Mouse (Mus musculus): Measurements from ENCODE around the gene 9530068E07Rik.
"Not testable (repeated sequence)": the region's sequence is repeated elsewhere in the genome, so short reads cannot be mapped to it uniquely, and the experiment has no call there.

Gene 9530068E07Rik

GRCm38 (mm10) chr11:52373841-52374240 is 22.4 kb upstream of the 9530068E07Rik start:
- DNase-seq (ENCODE audit: low read depth) = no peak

- DNase-seq (ENCODE audit: low read depth) = peak; percentile 76
Measured at GRCm38 (mm10) chr11:52374340-52374739, 21.9 kb upstream of the 9530068E07Rik start.

- no peak for DNase-seq (ENCODE audit: low read depth)
Measured at GRCm38 (mm10) chr11:52377579-52377978, 18.6 kb upstream of the 9530068E07Rik start.

- no peak for DNase-seq (ENCODE audit: low read depth)
Measured at GRCm38 (mm10) chr11:52379241-52379640, 17.0 kb upstream of the 9530068E07Rik start.

- DNase-seq (ENCODE audit: low read depth) = no peak
Measured at GRCm38 (mm10) chr11:52383741-52384140, 12.5 kb upstream of the 9530068E07Rik start.

GRCm38 (mm10) chr11:52384667-52385066 is 11.6 kb upstream of the 9530068E07Rik start:
- peak; percentile 69 for DNase-seq (ENCODE audit: low read depth)

GRCm38 (mm10) chr11:52386892-52387291 is 9.3 kb upstream of the 9530068E07Rik start:
- DNase-seq (ENCODE audit: low read depth) = no peak

GRCm38 (mm10) chr11:52388150-52388549 is 8.1 kb upstream of the 9530068E07Rik start:
- DNase-seq (ENCODE audit: low read depth) = no peak

GRCm38 (mm10) chr11:52388979-52389378 is 7.2 kb upstream of the 9530068E07Rik start:
- not testable (repeated sequence) for DNase-seq (ENCODE audit: low read depth)

GRCm38 (mm10) chr11:52389933-52390332 is 6.3 kb upstream of the 9530068E07Rik start:
- DNase-seq (ENCODE audit: low read depth) = no peak

- DNase-seq (ENCODE audit: low read depth) = no peak
Measured at GRCm38 (mm10) chr11:52394494-52394893, 1.7 kb upstream of the 9530068E07Rik start.

- peak; percentile 60 for DNase-seq (ENCODE audit: low read depth)
Measured at GRCm38 (mm10) chr11:52395343-52395742, 885 bp upstream of the 9530068E07Rik start.

GRCm38 (mm10) chr11:52396597-52397188 is 465 bp downstream of the 9530068E07Rik start:
- peak; percentile 88 for DNase-seq (ENCODE audit: low read depth)

- peak; percentile 70 for DNase-seq (ENCODE audit: low read depth)
Measured at GRCm38 (mm10) chr11:52397385-52397987, 1.3 kb downstream of the 9530068E07Rik start.

- DNase-seq (ENCODE audit: low read depth) = no peak
Measured at GRCm38 (mm10) chr11:52401476-52401875, 5.2 kb downstream of the 9530068E07Rik start.

- DNase-seq (ENCODE audit: low read depth) = no peak
Measured at GRCm38 (mm10) chr11:52402566-52402965, 6.3 kb downstream of the 9530068E07Rik start.

GRCm38 (mm10) chr11:52404209-52404608 is 8.0 kb downstream of the 9530068E07Rik start:
- DNase-seq (ENCODE audit: low read depth) = no peak

- no peak for DNase-seq (ENCODE audit: low read depth)
Measured at GRCm38 (mm10) chr11:52405196-52405688, 9.0 kb downstream of the 9530068E07Rik start.

- no peak for DNase-seq (ENCODE audit: low read depth)
Measured at GRCm38 (mm10) chr11:52409316-52409715, 13.1 kb downstream of the 9530068E07Rik start.

GRCm38 (mm10) chr11:52418358-52418757 is 22.1 kb downstream of the 9530068E07Rik start:
- no peak for DNase-seq (ENCODE audit: low read depth)

GRCm38 (mm10) chr11:52419246-52419645 is 23.0 kb downstream of the 9530068E07Rik start:
- peak; percentile 58 for DNase-seq (ENCODE audit: low read depth)

- DNase-seq (ENCODE audit: low read depth) = no peak
Measured at GRCm38 (mm10) chr11:52419861-52420260, 23.6 kb downstream of the 9530068E07Rik start.

GRCm38 (mm10) chr11:52420296-52421052 is 24.2 kb downstream of the 9530068E07Rik start:
- no peak for DNase-seq (ENCODE audit: low read depth)
